Mouse (Mus musculus): ENCODE measurements around the gene Gzmm. TPM values are rescaled to one million over a fixed set of nuclear protein-coding genes. Genes with fewer than 3 reads are reported as not detected.

Gzmm gene
- polyA plus RNA-seq, 1 experiment = 0.51 TPM

DNA sequence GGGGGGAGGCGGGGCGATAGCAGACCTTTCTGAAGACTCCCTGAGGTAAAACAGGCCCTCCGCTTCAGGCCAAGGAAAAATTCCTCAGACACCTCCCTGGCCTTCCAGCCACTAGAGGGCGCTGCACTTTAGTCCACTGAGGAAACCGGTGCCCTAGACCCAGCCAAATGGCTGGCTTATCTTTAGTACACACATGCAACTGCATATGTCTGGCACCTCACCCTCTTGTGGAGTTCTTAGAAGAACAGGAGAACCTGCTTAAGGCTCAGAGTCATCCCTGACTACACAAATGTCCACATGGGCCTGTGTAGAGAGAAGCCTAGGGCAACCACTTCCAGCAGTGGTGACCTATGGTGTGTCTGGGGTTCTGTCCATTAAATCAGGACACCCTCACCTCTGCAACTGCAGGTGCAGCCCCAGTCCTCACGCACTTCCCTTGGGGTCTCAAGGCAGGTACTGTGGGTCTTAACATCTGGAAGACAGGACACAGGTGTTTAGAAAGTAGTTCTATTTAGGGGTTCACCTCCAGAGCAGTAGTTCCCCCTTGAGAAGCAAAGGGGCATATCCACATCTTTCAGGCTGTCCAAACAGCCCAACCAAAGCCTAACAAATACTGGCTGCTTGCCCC lies 23.8 kb downstream of the Gzmm start:
- Histone ChIP-seq H3K27me3 (ENCODE audit: control insufficient read depth, insufficient read depth, insufficient read length) (peaks cover 20% of the 10 kb centered on the region), H3K79me2 (ENCODE audit: control insufficient read depth, insufficient read depth) (peaks cover 23% of the 10 kb centered on the region), H3K4me3 (ENCODE audit: insufficient read depth, poor library complexity, severe bottlenecking) (no peak overlapping the region), H3K36me3 (ENCODE audit: control insufficient read depth, insufficient read depth) (peaks cover 44% of the 10 kb centered on the region), H3K79me3 (ENCODE audit: low read depth) (peaks cover 21% of the 10 kb centered on the region), H3ac (ENCODE audit: control insufficient read depth, insufficient read length, low read depth) (no peak overlapping the region)
- TF ChIP-seq MAX (IDR thresholded peaks at IDR 0.05) (no peak), FOSL1 (IDR thresholded peaks at IDR 0.05; ENCODE audit: insufficient read depth, low read length, poor library complexity, severe bottlenecking) (no peak), MYOD1 (IDR thresholded peaks at IDR 0.05; ENCODE audit: control insufficient read depth, insufficient read length, low read depth) (no peak), CTCF (IDR thresholded peaks at IDR 0.05; ENCODE audit: control insufficient read depth, insufficient read depth, insufficient read length) (peak; percentile 54)

DNA sequence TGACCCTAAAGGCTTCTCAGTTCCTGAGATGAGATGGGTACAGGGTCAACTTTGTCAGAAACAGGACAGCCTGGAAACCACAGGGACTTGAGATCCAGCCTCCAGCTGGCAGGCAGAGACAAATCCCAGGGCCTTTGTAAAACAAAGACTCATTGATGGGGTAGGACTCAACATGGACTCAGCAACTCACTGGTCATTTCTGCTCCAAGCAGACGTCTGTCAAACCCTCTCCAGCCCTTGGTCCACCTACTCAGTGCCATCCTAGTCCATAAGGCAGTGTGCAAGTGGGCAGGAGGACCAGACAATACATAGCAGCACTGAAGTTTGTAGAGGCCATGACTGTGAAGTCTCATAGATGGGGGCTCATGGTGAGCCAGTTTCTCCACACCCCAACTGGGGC lies 24.3 kb downstream of the Gzmm start:
- Histone ChIP-seq H3K4me3 (ENCODE audit: insufficient read depth, poor library complexity, severe bottlenecking) (no peak overlapping the region), H3K79me3 (ENCODE audit: low read depth) (peaks cover 16% of the 10 kb centered on the region), H3K27me3 (ENCODE audit: control insufficient read depth, insufficient read depth, insufficient read length) (peaks cover 23% of the 10 kb centered on the region), H3K36me3 (ENCODE audit: control insufficient read depth, insufficient read depth) (peaks cover 38% of the 10 kb centered on the region), H3ac (ENCODE audit: control insufficient read depth, insufficient read length, low read depth) (no peak overlapping the region), H3K79me2 (ENCODE audit: control insufficient read depth, insufficient read depth) (peaks cover 18% of the 10 kb centered on the region)
- no peak for TF ChIP-seq CTCF (IDR thresholded peaks at IDR 0.05; ENCODE audit: control insufficient read depth, insufficient read depth, insufficient read length)
- TF ChIP-seq MYOD1 (IDR thresholded peaks at IDR 0.05; ENCODE audit: control insufficient read depth, insufficient read length, low read depth) = no peak
- TF ChIP-seq CEBPB (IDR thresholded peaks at IDR 0.05; ENCODE audit: low read depth) = no peak
- no peak for TF ChIP-seq USF1 (IDR thresholded peaks at IDR 0.05; ENCODE audit: low read depth)

DNA sequence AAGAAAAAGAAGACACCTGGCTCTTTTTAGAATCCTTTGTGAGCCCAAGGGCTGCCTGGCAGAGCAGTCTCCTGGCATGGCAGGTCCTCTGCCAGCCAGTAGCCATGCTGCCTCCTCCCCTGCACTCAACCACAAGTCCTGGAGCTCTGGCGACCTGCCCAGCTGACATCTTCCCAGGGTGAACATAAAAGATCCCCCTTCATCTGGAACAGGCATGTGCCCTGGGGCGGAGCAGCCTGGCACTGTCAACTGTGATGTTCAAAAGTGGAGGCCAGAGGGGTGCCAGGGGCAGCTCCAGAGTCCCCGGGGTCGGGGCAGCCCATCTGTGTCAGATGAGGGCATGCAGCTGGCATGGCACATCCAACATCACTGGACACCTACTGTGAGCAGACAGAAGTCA lies 26.2 kb downstream of the Gzmm start:
- H3K79me3 ChIP-seq (ENCODE audit: low read depth) = no peaks in the 10 kb centered on the region
- peaks cover 32% of the 10 kb centered on the region for H3K27me3 ChIP-seq (ENCODE audit: control insufficient read depth, insufficient read depth, insufficient read length)
- H3K4me3 ChIP-seq (ENCODE audit: insufficient read depth, poor library complexity, severe bottlenecking) = no peak overlapping the region
- peaks cover 21% of the 10 kb centered on the region for H3K36me3 ChIP-seq (ENCODE audit: control insufficient read depth, insufficient read depth)
- TF ChIP-seq MYOG (IDR thresholded peaks at IDR 0.05; ENCODE audit: control insufficient read depth, extremely low read depth, insufficient read length) (no peak), CTCF (IDR thresholded peaks at IDR 0.05; ENCODE audit: control insufficient read depth, insufficient read depth, insufficient read length) (no peak), USF1 (IDR thresholded peaks at IDR 0.05; ENCODE audit: low read depth) (no peak)
- no peak overlapping the region for H3ac ChIP-seq (ENCODE audit: control insufficient read depth, insufficient read length, low read depth)
- H3K79me2 ChIP-seq (ENCODE audit: control insufficient read depth, insufficient read depth) = no peaks in the 10 kb centered on the region

DNA sequence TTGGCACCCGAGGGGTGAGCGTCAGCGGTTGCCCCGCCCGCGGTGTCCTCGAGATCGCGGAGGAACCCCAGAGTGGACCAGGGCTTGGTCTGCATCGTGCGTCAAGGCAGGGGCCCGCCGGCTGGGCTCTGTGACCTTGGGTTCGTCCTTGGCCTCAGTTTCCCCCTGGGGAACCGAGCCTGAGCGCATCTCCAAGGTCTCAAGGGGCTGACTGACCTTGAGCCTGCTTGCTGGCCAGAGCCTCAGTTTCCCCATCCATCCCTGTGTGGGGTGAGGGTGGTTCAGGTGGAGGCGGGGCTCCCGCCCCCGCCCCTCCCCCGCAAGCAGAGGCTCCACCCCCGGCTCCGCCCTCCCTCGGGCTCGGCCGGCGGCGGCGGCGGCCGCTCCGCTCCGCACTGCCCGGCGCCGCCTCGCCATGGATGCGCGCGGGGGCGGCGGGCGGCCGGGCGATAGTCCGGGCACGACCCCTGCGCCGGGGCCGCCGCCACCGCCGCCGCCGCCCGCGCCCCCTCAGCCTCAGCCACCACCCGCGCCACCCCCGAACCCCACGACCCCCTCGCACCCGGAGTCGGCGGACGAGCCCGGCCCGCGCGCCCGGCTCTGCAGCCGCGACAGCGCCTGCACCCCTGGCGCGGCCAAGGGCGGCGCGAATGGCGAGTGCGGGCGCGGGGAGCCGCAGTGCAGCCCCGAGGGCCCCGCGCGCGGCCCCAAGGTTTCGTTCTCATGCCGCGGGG lies 27.6 kb downstream of the Gzmm start, which contains the start of gene Hcn2:
Gene Hcn2, plus strand, starts transcription at position 381 of the 734 bp plus-strand sequence.
- Histone ChIP-seq H3K79me3 (ENCODE audit: low read depth) (no peaks in the 10 kb centered on the region), H3ac (ENCODE audit: control insufficient read depth, insufficient read length, low read depth) (peak within 1 kb of the TSS; percentile 47), H3K79me2 (ENCODE audit: control insufficient read depth, insufficient read depth) (no peaks in the 10 kb centered on the region), H3K36me3 (ENCODE audit: control insufficient read depth, insufficient read depth) (peaks cover 8% of the 10 kb centered on the region), H3K4me3 (ENCODE audit: insufficient read depth, poor library complexity, severe bottlenecking) (peak within 1 kb of the TSS; percentile 14), H3K27me3 (ENCODE audit: control insufficient read depth, insufficient read depth, insufficient read length) (peaks cover 40% of the 10 kb centered on the region)
- no peak for TF ChIP-seq CEBPB (IDR thresholded peaks at IDR 0.05; ENCODE audit: low read depth)

DNA sequence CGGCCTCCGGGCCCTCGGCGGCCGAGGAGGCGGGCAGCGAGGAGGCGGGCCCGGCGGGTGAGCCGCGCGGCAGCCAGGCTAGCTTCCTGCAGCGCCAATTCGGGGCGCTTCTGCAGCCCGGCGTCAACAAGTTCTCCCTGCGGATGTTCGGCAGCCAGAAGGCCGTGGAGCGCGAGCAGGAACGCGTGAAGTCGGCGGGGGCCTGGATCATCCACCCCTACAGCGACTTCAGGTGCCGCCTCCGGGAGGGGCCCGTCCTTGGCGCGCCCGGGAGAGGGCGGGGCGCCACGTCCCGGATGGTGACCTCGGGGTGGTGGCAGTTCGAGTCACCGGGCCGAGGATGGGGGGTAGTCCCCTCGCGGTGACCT lies 28.2 kb downstream of the Gzmm start:
- Histone ChIP-seq H3K79me2 (ENCODE audit: control insufficient read depth, insufficient read depth) (no peaks in the 10 kb centered on the region), H3K36me3 (ENCODE audit: control insufficient read depth, insufficient read depth) (peaks cover 3% of the 10 kb centered on the region), H3K4me3 (ENCODE audit: insufficient read depth, poor library complexity, severe bottlenecking) (peak overlapping the region; percentile 14), H3K27me3 (ENCODE audit: control insufficient read depth, insufficient read depth, insufficient read length) (peaks cover 42% of the 10 kb centered on the region), H3ac (ENCODE audit: control insufficient read depth, insufficient read length, low read depth) (no peak overlapping the region), H3K79me3 (ENCODE audit: low read depth) (no peaks in the 10 kb centered on the region)
- TF ChIP-seq MYOD1 (IDR thresholded peaks at IDR 0.05; ENCODE audit: control insufficient read depth, insufficient read length, low read depth) (no peak), USF1 (IDR thresholded peaks at IDR 0.05; ENCODE audit: low read depth) (no peak), FOSL1 (IDR thresholded peaks at IDR 0.05; ENCODE audit: insufficient read depth, low read length, poor library complexity, severe bottlenecking) (no peak), MAX (IDR thresholded peaks at IDR 0.05) (no peak), CTCF (IDR thresholded peaks at IDR 0.05; ENCODE audit: control insufficient read depth, insufficient read depth, insufficient read length) (no peak), MYOG (IDR thresholded peaks at IDR 0.05; ENCODE audit: control insufficient read depth, extremely low read depth, insufficient read length) (no peak), CEBPB (IDR thresholded peaks at IDR 0.05; ENCODE audit: low read depth) (no peak)

DNA sequence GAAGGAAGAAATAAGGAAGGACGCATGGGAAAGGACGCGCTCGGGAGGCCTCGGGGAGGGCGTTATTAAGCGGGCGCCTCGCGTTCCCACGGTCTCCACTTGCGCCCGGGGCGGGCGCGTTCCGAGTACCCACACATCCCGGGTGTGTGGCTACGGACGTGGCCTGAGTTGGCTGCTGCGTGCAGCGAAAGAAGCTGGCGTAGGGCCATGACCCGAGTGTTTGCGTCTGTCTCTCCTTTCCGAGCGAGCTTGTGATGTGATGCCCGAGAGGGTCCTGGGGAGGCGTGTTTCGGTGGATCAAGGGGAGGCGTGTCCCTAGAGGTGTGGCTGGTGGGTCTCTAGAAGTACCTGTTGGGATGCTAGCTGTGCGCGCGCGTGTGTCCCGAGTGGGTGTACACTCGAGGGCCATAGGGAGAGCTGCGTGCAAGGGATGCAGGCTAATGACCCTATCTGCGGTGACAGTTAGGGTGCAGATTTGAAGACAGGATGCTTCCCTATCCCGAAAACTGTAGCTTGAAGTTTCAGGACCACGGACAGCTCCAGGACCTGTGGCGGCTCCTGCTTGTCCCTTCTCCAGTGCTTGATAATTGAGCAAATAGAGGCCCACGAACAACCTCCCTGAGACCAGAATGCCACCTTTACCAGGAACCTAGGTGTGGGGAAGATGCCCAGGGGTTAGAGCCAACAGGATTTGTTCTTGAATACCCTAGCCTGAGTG lies 29.0 kb downstream of the Gzmm start:
- no peak for TF ChIP-seq USF1 (IDR thresholded peaks at IDR 0.05; ENCODE audit: low read depth)
- no peak for TF ChIP-seq MAX (IDR thresholded peaks at IDR 0.05)
- no peak for TF ChIP-seq MYOG (IDR thresholded peaks at IDR 0.05; ENCODE audit: control insufficient read depth, extremely low read depth, insufficient read length)
- no peak for TF ChIP-seq CEBPB (IDR thresholded peaks at IDR 0.05; ENCODE audit: low read depth)
- no peak for TF ChIP-seq FOSL1 (IDR thresholded peaks at IDR 0.05; ENCODE audit: insufficient read depth, low read length, poor library complexity, severe bottlenecking)
- TF ChIP-seq MYOD1 (IDR thresholded peaks at IDR 0.05; ENCODE audit: control insufficient read depth, insufficient read length, low read depth) = no peak
- no peak for TF ChIP-seq CTCF (IDR thresholded peaks at IDR 0.05; ENCODE audit: control insufficient read depth, insufficient read depth, insufficient read length)
- Histone ChIP-seq H3K4me3 (ENCODE audit: insufficient read depth, poor library complexity, severe bottlenecking) (no peak overlapping the region), H3K27me3 (ENCODE audit: control insufficient read depth, insufficient read depth, insufficient read length) (peaks cover 50% of the 10 kb centered on the region), H3K79me3 (ENCODE audit: low read depth) (no peaks in the 10 kb centered on the region), H3K36me3 (ENCODE audit: control insufficient read depth, insufficient read depth) (no peaks in the 10 kb centered on the region), H3K79me2 (ENCODE audit: control insufficient read depth, insufficient read depth) (no peaks in the 10 kb centered on the region), H3ac (ENCODE audit: control insufficient read depth, insufficient read length, low read depth) (no peak overlapping the region)

All from C2C12 (cell line).